Comparison of ENCODE assay signal across 28 mouse cellular contexts in genomic region chr11:70787052-70787451, GRCm38 (mm10). TPM values are rescaled to one million over a fixed set of nuclear protein-coding genes. Genes with fewer than 3 reads are reported as not detected.
DNase-seq lines count a peak whose midpoint lies in the region; ATAC-seq and TF ChIP-seq lines count a peak whose summit lies in the region.
"Had no signal": no experiment of that assay in that cellular context is flagged by ENCODE, and none has a peak within 500 bp of the region (broad histone marks: within the 10 kb centered on the region; RNA-seq: fewer than 3 reads in every experiment).

No protein-coding gene starts in this region.

- peak; percentile 24 for DNase-seq in kidney, postnatal 0 days (ENCODE audit: low spot score)
- DNase-seq in kidney, postnatal 25 days = no peak
- peak; percentile 59 for DNase-seq in lung, postnatal 36 days
- DNase-seq in lung, postnatal 14 days = no peak
- no peak for DNase-seq in hindbrain, embryonic 14.5 days (ENCODE audit: low spot score)
- no peak for DNase-seq in frontal cortex, postnatal 36 days (ENCODE audit: low spot score in 2 of 2)
- DNase-seq: adrenal gland, adult 2 months; cerebellum, adult 8-10 months; cerebellum, postnatal 36 days; gastrocnemius, postnatal 25 days; kidney, adult 18-20 months; kidney, postnatal 10 days; left cerebral cortex, postnatal 4 days; lung, embryonic 14.5 days; retina, postnatal 1 day; right cerebral cortex, postnatal 25 days; spleen, adult 18-20 months had no signal

- no peaks in the 10 kb centered on the region for H3K9me3 ChIP-seq in kidney, postnatal 0 days (replicated peaks; ENCODE audit: low read length)
- no peaks in the 10 kb centered on the region for H3K9me3 ChIP-seq in hindbrain, embryonic 14.5 days (ENCODE audit: control insufficient read depth, low read length)
- H3K9me3 ChIP-seq: forebrain, embryonic 15.5 days; G1E; hindbrain, embryonic 13.5 days; limb, embryonic 15.5 days; midbrain, embryonic 10.5 days had no signal

- no peak for ATAC-seq in kidney, postnatal 0 days (replicated peaks; ENCODE audit: low FRiP score, low read depth)
- peak; percentile 75 for ATAC-seq in megakaryocyte progenitor cell, adult 5-6 weeks (replicated peaks; ENCODE audit: poor library complexity)
- ATAC-seq in hindbrain, embryonic 14.5 days (ENCODE audit: low FRiP score) = no peak
- ATAC-seq: forebrain, embryonic 15.5 days; inflammation-experienced regulatory T-cells, adult 6 months; Patski had no signal

- no peak overlapping the region for H3K4me3 ChIP-seq in kidney, postnatal 0 days (replicated peaks; ENCODE audit: low read depth, low read length)
- H3K4me3 ChIP-seq in hindbrain, embryonic 14.5 days (replicated peaks; ENCODE audit: low read length) = no peak overlapping the region
- H3K4me3 ChIP-seq: forebrain, embryonic 15.5 days; hindbrain, embryonic 13.5 days; limb, embryonic 15.5 days; midbrain, embryonic 10.5 days had no signal

- H3K36me3 ChIP-seq in kidney, postnatal 0 days (ENCODE audit: insufficient read depth, low read length) = no peaks in the 10 kb centered on the region
- H3K36me3 ChIP-seq in hindbrain, embryonic 14.5 days (replicated peaks; ENCODE audit: control insufficient read depth, insufficient read depth) = no peaks in the 10 kb centered on the region
- H3K36me3 ChIP-seq: forebrain, embryonic 15.5 days; G1E; hindbrain, embryonic 13.5 days; limb, embryonic 15.5 days; midbrain, embryonic 10.5 days had no signal

- H3K27ac ChIP-seq in kidney, postnatal 0 days = no peak overlapping the region
- H3K27ac ChIP-seq in hindbrain, embryonic 14.5 days = no peak overlapping the region
- H3K27ac ChIP-seq: forebrain, embryonic 15.5 days; hindbrain, embryonic 13.5 days; limb, embryonic 15.5 days; midbrain, embryonic 10.5 days had no signal

- 38% methylated on average over 11 of the region's 11 CpGs for WGBS in kidney, postnatal 0 days
- WGBS in hindbrain, embryonic 14.5 days = 73% methylated on average over 11 of the region's 11 CpGs

- no peak overlapping the region for H3K4me2 ChIP-seq in kidney, postnatal 0 days (ENCODE audit: low read length)
- no peak overlapping the region for H3K4me2 ChIP-seq in hindbrain, embryonic 14.5 days (replicated peaks)
- H3K4me2 ChIP-seq: forebrain, embryonic 15.5 days; hindbrain, embryonic 13.5 days; limb, embryonic 15.5 days; lung, embryonic 14.5 days had no signal

- no peak for TF ChIP-seq CTCF in kidney, postnatal 0 days (IDR thresholded peaks at IDR 0.05; ENCODE audit: low read depth)

- no peaks in the 10 kb centered on the region for H3K27me3 ChIP-seq in kidney, postnatal 0 days (ENCODE audit: insufficient read depth, low read length)
- no peaks in the 10 kb centered on the region for H3K27me3 ChIP-seq in hindbrain, embryonic 14.5 days (ENCODE audit: control insufficient read depth, insufficient read depth, low read length)
- H3K27me3 ChIP-seq: forebrain, embryonic 15.5 days; hindbrain, embryonic 13.5 days; limb, embryonic 15.5 days; Patski had no signal

- no peak overlapping the region for H3K9ac ChIP-seq in kidney, postnatal 0 days (ENCODE audit: low read depth, low read length)
- H3K9ac ChIP-seq in hindbrain, embryonic 14.5 days = no peak overlapping the region
- H3K9ac ChIP-seq: forebrain, embryonic 15.5 days; hindbrain, embryonic 13.5 days; limb, embryonic 15.5 days; lung, embryonic 14.5 days had no signal

- no peaks in the 10 kb centered on the region for H3K4me1 ChIP-seq in kidney, postnatal 0 days (replicated peaks; ENCODE audit: insufficient read depth, low read length)
- no peaks in the 10 kb centered on the region for H3K4me1 ChIP-seq in hindbrain, embryonic 14.5 days (replicated peaks; ENCODE audit: control insufficient read depth, insufficient read depth, low read length)
- H3K4me1 ChIP-seq: forebrain, embryonic 15.5 days; hindbrain, embryonic 13.5 days; limb, embryonic 15.5 days; midbrain, embryonic 10.5 days had no signal

RNA-seq across cellular contexts. Expression of gene Zfp3, which starts 23.0 kb away (rescaled TPM):
- polyA plus RNA-seq in kidney, postnatal 0 days (2015; fragmentation: Nextera tagmentation; extraction: Ambion mirVana) = 7.1 and 7.7 TPM in 2 replicates
- 1.3 and 2.1 TPM in 2 replicates for total RNA-seq in megakaryocyte progenitor cell, adult 5-6 weeks (2015)
- total RNA-seq in megakaryocyte progenitor cell, adult 5-6 weeks (2017) = 1.9 and 2.7 TPM in 2 replicates
- polyA plus RNA-seq in hindbrain, embryonic 14.5 days (2014; fragmentation: Nextera tagmentation; extraction: Ambion mirVana) = 16.9 and 18.1 TPM in 2 replicates

RNA-seq across cellular contexts. Expression of gene Scimp, which starts 25.3 kb away (rescaled TPM):
- 0.55 and 0.84 TPM in 2 replicates for polyA plus RNA-seq in kidney, postnatal 0 days (2015; fragmentation: Nextera tagmentation; extraction: Ambion mirVana)
- 0.37 TPM in 1 of 2 replicates, not detected in the other for total RNA-seq in megakaryocyte progenitor cell, adult 5-6 weeks (2015)
- not detected in 2 replicates for total RNA-seq in megakaryocyte progenitor cell, adult 5-6 weeks (2017)
- polyA plus RNA-seq in hindbrain, embryonic 14.5 days (2014; fragmentation: Nextera tagmentation; extraction: Ambion mirVana) = not detected in 2 replicates
- total RNA-seq: G1E; gastrocnemius, postnatal 25 days; layer of hippocampus, adult 18-20 months; layer of hippocampus, postnatal 14 days; left cerebral cortex, postnatal 4 days; midbrain, postnatal 0 days had no signal
- polyA plus RNA-seq: forebrain, embryonic 15.5 days; G1E; lung, embryonic 14.5 days; midbrain, embryonic 10.5 days; midbrain, postnatal 0 days had no signal

RNA-seq across cellular contexts. Expression of gene Rabep1, which starts 57.5 kb away (rescaled TPM):
- 35.4 and 37.5 TPM in 2 replicates for polyA plus RNA-seq in kidney, postnatal 0 days (2015; fragmentation: Nextera tagmentation; extraction: Ambion mirVana)
- 19.5 and 28.2 TPM in 2 replicates for total RNA-seq in megakaryocyte progenitor cell, adult 5-6 weeks (2015)
- 30.8 and 52.6 TPM in 2 replicates for total RNA-seq in megakaryocyte progenitor cell, adult 5-6 weeks (2017)
- polyA plus RNA-seq in hindbrain, embryonic 14.5 days (2014; fragmentation: Nextera tagmentation; extraction: Ambion mirVana) = 77.5 and 86.4 TPM in 2 replicates

Comparison
In these comparisons a context has a peak if more than half of its experiments do, and no peak if none do; other contexts are left out.
1. DNase-seq: peak in kidney, postnatal 0 days (single experiment) and lung, postnatal 36 days (single experiment); none in kidney, postnatal 25 days (0 of 2), lung, postnatal 14 days (single experiment), hindbrain, embryonic 14.5 days (single experiment) and frontal cortex, postnatal 36 days (0 of 2).